Mouse (Mus musculus) spleen, postnatal 36 days (tissue): ENCODE results near the gene Gabra5.

Experiments
- DNase-seq, 2 experiments: peaks; one replicate each; pipeline ENCODE4 v3.0.0; 2022; ENCODE audit warnings: low spot score in 2 of 2, mixed read lengths in 1 of 2

The Gabra5 gene

DNA sequence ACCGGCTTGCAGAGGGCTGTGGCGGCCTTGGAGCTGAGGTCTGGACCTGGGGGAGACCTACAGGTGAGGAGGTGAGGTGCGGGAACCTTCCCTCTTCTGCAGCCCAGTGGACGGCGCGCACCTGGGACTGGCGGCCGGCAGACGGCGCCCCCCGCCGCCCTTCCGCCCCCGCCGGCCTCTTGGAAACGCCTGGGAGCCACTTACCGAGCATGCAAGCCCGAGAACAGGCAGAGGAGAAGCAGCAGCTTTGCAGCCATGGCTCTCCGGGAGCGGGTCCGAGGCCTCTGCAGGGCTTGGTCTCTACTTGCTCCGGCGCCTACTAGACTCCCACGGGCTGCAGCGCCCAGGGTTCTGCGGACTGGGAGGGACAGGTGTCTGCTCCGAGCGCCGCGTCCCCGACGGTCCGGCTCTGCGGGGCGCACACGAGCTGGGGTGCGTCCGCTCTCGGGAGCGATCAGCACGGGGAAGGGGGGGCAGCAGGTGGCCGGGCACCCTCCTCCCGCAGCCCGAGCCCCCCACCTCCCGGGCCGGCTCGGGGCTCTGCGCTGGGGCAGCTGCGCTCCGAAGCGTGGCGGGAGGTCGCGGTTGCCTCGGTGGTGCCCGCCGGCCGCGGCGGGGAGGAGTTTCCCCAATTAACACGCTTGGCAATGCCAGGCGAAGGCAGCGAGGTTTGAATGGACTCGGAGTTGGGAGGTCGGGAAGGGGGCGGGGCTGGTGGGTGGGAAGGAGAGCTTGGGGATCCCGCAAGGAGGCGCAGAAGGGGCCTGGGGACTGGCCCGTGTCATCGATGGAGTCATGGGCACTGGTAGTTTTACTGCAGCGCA lies 123.1 kb downstream of the Gabra5 start, which contains the start of gene Gabrg3:
Gene Gabrg3, minus strand, starts transcription at position 672 of the 824 bp plus-strand sequence.
- DNase-seq: no peak

DNA sequence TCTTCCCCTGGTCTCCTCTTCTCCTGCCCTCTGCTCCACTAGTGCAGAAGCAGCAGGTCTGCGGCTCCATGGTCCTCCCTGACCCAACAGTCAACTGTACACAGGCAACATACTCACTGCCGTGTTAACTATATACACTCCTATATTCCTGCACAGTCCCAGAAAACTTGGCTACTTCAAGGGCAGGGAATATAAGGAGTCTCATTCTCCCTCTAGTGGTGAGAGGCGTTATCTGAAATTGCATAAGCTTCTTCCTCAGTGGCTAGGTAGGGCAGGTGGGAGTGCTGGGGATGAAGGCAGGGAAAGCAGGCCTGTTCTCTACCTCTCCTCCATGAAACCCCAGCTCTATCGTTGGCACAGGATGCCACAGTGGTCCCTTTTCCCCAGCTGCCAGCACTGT lies 125.7 kb downstream of the Gabra5 start:
- DNase-seq: no peak

DNA sequence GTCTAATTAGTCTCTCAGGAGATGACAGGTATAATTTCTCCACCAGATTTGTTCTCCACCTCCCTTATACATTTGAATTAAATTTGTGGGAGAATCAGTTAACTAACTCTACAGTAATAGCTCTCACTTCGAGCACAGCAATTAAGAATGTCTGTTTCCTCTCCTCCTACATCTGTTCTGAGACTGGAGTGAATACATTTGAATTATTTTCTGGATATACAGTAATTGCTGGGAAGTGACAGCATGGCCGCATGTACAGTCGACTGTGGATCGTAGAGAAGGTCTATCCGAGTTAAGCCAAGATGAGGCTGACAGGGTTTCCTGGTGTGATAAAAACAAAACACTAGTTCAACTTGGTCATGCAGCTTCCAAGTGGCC lies 143.9 kb downstream of the Gabra5 start:
- no peak for DNase-seq

DNA sequence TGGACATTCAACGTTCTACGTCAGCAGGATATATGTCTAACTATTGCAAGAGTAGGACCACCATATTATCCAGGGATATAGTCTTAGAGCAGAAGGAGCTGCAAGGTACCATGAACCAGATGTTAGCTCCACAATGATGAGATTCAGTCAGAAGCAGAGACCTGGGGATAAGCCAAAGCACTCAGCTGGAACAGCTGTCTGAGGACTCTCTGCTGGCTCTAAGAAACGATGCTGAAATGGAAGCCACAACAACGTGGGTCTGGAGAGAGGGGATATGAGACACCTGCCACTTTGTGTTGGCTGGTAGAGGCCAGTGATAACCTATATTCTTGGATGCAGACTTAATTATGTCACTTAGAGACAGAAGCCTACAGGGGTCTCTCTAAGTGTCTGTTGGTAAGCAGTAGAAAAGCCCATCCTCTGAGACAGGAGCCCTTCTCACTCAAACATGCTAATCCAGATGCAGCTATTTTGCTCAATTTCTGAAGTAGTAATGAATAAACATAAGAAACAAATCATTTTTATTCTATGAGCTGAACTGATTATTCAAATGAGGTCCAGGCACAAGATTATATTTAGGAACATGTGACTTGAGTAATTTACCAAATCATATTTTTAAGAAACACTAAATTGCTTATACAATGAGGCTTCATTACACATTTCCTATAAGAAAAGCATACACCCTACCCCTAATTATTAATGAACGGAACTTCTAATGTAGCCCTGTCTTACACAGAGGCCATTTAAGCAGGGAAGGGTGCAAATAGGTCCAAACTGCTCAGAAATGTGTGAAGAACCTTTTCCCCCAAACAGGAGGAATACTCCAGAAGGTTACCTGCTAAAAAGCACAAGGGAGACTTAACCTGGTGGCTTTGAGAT lies 144.5 kb downstream of the Gabra5 start:
- no peak for DNase-seq

DNA sequence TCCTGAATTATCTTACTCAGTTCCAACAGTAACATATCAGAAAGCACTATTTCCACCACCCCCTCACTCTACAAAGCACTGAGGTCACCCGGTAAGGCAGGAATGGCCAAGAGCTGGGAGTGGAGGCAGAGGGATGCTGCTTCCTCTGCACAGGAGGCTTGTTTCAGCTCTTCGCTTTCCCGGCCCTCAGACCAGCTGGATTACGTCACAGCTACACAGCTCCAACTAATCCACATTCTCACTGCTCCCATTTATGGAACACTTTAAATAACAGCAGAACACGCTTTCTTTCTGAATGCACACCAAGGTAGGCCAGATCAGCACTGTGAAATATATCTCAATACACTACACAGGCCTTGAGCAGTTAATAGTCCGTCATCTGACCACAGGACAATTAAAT lies 146.0 kb downstream of the Gabra5 start:
- DNase-seq: no peak

DNA sequence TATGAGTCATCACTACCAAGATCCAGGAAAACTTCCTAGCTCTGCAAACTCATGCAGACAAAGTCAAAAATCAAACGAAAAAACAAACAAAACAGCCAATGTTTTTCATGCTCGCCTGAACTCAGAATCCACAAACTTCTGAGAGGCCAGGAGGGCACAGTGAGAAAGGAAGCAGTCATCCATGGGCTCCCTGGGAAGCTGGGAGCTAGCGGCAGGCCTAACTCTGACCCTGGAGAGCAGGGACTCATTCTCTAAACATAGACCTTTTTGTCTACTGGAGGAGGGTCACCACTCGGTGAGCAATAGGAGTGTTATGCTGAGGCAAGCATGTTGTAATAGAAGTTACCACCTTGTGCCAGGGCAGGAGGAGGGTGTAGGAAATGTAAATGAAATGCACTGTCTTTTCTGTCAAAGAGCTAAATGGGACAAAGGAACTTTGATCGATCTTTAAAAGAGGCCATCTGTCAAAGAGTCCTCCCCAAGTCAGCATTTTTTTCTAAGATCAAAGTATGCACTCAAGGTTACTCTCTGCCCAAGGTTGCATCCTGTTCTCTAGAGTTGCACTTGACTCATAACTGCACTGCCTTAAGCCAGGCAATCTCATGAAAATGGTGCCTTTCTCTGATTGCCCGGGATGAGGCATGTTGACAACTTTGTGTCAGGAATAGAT lies 151.9 kb downstream of the Gabra5 start:
- DNase-seq: no peak
